Mouse (Mus musculus) spleen, postnatal 10 days (tissue): ENCODE data around the gene Slc7a11.
A peak's percentile ranks its signal among the peaks of the same experiment; 100 is the strongest.

Experiments used
- DNase-seq, 2 experiments: peaks; one replicate each; pipeline ENCODE4 v3.0.0; 2021 to 2022; ENCODE audit warnings: low spot score in 2 of 2

Slc7a11 gene

DNA sequence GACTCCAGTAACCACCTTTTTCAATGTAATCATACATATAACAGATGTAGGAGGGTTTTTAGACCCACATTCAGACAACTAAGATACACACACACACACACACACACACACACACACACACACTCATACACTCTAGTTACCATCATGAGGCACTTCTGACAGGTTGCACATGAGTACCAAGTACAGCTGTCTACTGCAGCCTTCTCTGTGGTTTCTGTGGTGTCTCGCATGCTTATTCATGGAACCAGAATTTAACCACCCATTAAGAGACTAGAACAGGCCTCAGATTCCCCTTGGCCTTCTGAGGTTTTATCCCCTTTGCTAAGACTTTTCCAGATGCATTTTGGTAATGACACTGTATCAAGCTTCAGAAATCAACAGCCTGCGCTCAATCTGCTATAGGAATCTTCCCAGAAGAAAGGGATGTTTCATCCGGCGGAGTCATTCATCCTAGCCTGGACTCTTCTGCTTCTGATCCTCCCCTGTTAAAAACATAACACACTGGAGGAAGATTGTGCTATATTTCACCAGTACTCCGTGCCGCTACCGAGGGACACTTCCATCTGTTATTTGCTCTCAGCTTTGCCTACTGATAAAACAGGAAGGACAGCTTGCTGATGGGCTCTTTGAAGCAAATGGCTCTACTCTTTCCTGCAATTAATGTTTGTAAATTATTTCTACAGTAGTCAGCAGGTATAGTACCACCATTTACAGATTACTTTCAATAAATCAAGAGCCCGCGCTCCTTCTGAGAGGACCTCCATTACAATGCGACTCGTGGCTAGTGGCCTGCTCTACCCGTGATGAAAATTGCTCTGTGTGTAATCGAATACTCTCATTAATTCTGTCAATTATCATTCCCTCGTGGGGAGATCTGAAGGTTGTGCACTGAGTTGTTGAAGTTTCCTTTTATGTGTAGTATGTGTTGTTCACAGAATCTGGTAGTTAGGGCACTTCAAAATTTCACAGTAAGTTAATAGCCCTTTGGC lies 135.8 kb downstream of the Slc7a11 start:
- no peak for DNase-seq

DNA sequence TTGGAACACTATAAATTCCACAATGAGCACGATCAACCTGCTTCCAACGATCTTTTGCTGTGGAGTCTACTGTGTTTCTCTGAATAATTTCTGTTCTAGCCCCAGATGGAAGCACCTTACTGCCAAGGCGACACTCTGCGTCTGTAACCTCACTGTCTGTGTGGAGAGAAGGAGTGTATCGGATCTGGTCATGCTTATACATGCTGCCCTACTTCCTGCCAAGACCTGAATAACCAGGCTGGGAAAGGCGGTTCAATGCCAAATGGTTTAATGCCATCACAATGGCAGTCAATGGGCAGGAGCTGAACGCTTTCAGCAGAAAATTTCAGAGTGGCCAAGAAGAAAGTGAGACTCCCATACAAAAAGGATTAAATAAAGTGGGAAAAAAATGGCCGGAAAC lies 137.1 kb downstream of the Slc7a11 start:
- no peak for DNase-seq

DNA sequence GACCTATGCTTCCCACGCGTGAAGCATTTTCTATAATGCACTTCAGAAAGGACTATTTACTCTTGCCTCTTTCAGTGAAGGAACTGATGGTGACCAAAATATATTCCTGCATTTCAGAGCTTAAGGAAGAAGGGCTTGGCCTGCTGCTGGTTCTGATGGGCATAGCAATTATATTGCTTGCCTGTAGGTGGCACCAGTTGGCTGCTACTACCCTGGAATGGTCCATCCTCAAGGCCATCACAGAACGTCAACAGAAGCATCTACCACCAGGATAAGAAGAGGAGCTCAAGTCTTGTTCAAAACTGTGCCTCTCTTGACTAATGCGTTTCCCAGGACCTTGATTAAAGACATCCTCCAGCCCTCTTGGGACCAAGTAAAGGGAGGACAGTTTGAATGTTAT lies 139.3 kb downstream of the Slc7a11 start:
- peak in 1 of 2 experiments; percentile 24 for DNase-seq

DNA sequence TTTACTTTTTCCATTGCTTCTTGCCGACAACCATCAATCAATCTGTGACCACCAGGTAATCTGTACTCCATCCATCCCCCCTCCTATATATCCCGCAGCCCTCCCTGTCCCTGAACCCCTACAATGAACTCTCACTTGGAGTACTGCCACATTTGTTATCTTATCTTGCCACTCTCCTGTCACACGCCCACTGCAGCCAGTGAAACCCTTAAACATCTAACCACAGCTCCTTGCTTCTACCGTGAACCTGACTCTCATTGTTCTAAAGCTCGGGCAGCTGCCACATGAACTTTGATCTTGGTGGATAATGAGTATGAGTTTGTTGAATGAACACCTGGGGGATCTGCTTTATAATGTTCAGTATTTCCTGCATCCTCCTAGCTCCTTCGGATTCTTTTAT lies 140.8 kb downstream of the Slc7a11 start:
- no peak for DNase-seq

DNA sequence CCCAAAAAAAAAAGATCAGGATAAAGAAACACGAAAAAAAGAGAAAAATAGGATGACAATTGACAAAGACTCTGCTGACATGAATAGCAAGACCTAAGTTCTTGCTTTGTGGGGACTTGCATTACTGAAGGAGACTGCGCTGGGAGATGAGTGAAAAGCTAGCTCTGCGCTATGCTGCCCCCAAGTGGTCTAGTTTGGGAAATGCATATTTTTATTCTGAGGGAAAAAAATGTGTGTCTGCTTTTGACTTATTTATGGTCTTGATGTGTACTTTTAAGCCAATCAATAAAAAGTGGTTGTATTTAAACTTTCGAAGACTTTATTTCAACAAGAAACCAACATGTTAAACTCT lies 142.5 kb downstream of the Slc7a11 start:
- peak in 1 of 2 experiments; percentile 35 for DNase-seq

DNA sequence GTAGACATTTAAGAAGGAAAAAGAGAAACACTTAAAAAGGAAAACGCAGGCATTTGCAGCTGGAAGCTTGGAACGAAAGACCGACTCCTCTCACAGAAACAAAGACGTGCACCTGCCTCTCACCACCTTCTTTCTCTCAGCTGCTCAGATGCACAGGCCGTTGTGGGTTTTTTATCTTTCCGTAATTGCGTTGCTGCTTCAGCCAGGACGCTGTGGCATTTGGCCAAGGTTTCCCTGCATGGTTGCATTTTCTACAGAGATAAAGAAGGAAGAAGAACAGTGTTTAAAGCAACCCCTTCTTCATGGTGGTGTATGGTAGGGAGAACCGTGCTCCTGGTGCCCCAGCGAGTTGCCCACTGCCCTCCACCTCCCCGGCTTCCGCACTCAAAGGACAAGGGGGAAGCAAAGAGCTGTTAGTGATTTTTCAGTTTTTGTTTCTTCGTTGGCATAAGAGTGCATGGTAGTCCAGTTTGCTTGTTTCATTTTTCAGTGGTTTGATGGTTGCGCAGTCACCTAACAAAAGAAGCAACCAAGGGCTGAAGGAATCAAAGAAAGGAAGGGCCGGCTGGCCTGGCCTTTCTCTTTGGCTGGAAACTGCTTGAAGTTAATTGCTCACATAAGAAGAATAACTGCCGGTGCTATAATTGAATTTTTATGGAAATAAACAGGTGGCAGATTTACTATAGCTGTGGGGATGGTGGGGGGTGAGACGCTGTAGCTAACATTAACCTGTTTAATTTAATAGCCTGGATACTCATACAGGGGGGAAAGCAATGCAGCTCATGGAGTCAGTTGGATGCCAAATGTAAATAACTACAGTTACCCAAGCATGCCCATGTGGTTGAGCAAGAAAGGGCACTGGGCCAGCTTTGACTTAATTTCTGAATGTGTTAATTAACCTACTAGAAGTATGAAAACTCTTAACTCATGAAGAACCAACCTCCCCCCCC lies 143.1 kb downstream of the Slc7a11 start:
- no peak for DNase-seq

DNA sequence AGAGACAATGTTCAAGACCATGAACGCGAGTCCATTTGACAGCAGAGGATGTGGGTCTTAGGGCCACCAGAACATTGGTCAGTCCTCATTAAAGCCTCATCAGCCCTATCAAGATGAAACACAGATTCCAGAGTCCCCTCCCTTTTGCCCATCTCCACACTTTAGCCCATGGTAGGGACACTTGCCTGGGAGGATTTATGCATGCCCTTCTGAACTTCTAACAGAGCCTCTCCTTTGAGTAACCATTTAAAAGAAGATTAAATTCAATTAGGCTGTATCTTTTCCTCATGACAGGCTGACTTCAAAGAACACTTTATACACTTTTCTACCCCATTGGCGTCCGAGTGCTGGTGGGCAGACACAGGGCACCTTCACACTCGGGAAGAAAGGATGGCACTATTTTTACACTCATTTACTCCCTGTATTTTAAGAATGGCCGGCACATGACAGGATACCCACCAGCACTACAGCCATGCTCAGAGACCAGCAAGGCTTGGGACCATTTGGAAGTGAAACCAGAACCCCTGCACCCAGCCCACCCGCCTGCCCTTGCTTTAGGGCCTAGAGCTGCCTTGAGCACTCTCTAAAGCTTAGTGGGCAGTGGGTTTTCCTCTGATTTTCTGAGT lies 144.9 kb downstream of the Slc7a11 start:
- DNase-seq = no peak

DNA sequence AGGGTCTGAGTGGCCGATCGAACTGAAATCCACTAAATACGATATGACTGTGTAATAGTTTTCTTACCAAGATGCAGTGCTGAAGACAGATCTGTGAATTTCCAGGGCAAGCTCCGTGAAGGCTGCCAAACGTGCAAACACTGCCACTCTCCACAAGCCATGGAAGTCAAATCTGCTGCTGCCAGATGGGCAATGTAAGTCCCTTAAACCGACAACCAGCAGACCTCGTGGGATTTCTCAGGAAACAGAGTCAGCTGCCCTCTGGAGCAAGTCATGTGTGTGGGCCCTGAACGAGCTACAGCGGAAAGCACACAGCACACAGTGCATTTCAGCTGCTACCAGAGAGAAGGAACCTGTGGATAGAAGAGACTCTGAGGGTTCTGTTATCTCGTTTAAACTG lies 146.5 kb downstream of the Slc7a11 start:
- no peak for DNase-seq

DNA sequence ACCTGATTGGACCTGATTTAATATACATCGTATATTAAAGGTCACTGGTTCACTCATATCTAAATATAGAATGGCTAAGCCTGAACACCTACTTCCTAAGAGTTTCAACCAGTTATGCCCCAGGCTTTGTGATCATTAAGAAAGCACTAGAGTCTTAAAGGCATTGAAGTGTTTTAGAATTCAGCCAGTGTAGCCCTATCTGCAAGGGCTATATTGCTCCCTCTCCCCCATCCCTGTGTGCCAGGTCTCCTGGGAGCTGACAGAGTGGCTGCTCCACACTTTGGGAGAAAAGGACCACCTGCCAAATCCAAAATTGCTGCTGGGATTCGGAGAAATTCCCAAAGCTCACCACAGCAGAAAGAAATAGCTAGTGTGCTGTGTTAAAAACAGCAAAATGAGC lies 168.4 kb downstream of the Slc7a11 start:
- DNase-seq = no peak

DNA sequence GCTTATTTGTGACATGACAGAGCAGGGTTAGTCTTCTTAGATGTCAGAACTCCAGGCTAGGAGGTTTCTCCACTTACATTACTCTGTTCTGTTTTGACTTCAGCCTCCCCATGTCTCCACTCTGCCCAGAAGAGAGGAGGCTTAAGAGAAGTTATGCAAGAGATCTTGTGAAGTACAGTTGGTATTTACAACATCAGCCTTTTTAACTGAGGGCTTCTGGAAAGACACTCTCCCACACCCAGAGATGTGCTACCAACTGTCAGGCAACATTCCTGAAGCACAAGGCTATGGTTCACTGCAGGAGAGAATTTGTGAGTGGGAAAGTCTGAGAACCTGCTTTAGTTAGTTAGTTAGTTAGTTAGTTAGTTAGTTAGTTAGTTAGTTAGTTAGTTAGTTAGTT lies 171.2 kb downstream of the Slc7a11 start:
- no peak for DNase-seq

DNA sequence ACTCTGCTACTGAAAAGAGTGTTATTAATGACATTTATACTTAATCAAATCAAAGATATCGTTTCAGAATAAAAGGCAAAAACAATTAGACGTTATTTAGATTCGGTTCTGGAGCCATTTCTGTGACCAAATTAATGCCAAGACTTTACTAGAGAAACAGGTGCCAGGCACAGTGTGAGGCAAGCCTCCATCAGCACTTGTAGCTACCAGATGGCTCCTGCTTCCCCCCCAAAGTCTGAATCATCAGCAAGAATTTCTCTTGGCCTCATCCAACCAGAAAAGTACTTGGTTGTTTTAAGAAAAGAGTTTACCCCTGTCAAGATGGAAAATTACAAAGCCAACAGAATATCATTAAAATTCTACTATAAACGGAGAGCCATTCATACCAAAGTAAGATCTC lies 173.7 kb downstream of the Slc7a11 start:
- DNase-seq = no peak

DNA sequence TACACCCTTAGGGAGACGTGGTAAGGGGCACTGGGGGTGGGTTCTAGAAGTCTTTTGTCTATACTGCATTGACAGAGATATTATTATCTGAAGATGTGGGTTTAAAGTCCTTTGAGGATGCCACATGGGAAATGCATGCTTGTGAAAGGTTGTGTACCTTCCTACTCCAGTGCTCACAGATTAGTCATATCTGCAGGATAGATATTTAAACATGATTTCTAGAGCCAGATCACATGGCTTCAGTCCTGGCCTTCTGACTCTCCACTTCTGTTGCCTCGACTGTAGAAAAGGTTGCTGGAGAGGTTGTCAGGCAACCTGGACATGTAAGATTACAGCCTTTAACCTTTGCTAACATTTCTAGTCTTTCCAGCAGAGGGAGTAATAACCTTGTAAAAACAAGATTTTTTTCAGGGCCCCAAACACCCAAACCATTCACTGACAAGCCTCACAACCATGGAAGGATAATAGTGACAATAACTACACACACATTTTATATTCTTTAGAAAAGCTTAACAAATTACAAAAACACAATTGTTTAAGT lies 180.8 kb downstream of the Slc7a11 start:
- DNase-seq = no peak

DNA sequence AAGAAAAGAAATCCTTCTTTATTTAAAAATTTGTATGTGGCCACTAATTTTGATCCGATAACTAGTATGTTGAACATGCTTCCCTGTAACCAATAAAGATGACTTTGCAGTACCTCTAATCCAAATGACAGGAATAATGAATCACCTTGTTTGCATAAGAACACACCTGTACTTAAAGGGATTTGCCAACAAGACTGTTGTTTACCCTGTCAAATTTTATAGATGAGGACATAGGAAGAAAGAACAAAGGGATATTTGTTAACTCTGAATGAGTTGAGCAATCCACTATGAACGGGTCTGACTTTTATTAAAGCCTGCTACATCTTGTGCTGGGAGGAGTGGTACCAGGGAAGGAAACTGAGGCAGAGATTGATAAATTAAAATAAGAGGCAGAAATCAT lies 181.3 kb downstream of the Slc7a11 start:
- DNase-seq = no peak

DNA sequence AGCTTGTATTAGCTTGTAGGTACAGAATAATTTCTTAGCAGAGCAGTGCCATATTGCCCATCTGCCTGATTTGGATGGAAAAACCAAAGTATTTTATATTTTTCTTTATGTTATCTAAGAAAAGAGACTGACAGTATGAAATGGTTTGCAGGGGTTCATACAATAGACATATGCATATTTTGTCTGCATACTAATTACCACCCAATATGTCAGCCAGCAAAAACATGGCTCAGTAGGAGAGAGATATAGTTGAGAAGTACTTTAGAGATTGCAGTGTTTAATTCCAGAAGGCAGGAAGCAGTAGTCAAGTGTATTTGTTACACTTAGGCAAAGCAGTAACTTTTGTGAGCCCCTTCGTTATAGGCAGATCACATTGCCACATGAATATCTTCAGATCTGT lies 182.7 kb downstream of the Slc7a11 start:
- no peak for DNase-seq

DNA sequence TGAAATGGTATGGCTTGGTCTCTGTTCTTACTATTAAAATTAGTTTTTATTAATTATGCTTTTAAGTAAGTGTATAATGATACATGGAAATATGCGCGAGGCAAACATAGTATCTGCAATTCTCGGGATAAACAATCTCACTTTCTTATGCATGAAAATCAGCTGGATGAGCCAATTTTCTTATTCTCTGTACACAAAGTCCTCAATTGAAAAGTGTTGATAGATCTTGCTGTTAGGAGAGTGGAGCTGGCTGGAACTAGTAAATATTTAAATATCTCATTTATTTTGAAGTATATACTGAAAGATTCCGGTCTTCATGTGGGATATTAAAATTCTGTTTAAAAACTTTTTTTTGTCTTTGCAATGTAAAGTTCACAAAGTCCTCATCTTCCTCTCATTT lies 184.6 kb downstream of the Slc7a11 start:
- no peak for DNase-seq

DNA sequence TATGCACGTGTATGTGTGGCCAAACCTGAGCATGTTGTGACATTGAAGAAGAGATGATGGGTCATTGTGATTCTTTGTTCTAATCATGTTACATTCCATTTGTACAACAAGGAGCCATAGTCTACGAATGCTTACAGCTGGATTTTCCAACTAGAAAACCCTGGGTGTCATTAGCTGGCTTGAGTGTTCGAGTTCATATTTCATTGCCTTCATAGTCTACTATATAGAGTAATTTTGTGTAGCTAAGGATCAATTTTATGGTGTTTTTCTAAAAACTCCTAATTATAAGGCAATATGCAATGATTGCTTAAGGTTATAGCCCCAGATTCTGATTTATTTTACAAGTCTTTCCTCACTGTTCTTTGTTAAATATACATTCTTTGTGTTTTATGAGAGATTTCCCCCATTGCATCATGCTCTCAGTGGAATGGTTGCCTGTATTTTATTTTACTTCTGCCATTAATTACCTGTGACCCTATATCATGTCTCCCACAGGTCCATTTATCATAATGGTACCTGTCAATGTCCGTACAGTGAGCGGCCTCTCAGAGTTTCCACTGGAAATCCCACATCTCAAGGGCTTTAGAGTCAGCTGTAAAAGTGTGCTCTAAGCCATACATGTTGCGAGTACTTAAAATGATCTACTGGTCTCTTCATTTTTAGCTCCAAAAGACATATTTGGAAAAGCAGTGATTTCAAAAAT lies 193.7 kb downstream of the Slc7a11 start:
- no peak for DNase-seq

DNA sequence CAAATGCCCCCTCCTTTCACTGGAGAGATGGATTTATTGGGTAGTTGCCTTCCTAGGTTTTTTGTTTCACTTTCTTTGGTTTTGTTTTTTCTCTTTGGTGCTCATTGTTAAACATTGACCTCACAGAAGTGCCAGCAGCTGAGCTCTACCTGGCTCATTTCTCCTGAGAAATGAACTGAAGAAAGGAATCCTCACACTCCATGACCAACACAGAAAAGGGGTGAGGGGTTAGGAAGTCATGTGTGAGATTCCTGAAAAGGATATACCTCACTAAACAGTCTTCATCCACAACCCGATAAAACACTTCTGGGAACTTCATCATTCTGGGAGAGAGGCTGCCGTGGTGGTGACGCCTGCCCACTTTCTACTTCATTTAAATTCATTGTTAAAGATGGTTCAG lies 207.4 kb downstream of the Slc7a11 start:
- no peak for DNase-seq

DNA sequence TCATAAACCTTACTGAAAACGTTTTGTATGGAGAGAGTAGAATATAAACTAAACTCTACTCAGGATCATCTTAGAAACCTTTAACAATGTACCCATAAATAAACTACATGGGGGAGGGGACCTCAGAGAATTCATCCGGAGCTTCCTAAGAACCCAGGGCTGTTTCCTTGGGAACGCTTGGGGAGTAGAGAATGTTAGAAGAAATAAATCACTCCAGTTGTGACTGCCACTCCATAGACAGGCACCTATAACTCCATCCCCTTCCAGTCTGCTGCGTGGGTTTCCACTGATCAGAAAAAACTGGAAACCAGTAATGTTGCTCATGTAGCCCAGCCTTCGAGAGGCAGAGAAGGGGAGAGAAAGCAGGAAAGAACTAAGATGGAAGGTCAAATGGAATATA lies 210.3 kb downstream of the Slc7a11 start:
- DNase-seq = no peak

DNA sequence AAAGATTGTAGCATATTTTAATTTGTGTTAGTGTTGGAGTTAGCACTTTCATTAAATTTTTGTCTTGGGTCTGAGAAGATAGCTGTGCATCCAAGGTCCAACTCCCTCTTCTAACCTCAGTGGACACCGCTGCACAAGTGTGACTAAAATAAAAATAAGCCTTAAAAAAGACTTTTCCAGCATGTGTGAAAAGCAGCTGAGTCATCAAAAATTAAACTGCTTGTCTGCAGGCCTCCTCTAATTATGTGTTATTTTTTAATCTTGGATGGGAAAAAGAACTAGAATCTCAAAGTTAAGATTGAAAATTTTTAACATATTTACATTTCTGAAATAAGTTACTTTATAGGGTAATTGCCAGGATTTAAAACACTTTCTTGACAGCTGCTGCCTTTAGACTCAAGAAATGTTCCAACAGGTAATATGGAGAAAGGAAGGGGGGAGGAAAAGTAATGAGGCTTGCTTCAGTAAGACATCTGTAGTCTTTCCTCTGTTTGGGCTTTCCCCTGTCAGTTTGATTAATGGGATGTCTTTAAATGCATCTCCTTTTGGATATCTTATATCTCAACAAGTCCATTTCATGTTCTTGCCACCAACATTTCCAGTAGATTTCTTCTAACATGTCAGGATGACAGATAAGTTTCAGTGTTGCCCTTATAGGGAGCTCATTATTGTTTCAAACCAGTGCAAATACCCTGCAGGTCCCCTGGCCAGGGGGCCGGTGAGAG lies 218.9 kb downstream of the Slc7a11 start:
- no peak for DNase-seq

DNA sequence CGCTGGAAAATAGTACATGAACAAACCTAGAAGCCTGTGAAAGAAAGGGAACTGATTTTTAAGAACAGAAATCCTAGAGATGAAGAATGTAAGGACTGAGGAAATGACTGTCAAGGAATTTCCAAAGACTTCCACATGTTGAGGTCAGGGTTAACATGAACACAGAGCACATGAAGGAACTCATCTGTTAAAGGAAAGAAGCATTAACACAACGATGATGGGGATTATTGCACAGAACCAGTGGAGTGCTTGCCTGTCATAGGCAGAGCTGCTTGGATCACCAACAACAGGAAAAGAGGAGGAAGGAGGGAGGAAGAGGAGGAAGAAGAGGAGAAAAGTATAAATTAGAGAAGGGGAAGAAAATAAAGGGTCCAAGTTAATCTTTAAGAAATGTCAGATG lies 223.0 kb downstream of the Slc7a11 start:
- no peak for DNase-seq

DNA sequence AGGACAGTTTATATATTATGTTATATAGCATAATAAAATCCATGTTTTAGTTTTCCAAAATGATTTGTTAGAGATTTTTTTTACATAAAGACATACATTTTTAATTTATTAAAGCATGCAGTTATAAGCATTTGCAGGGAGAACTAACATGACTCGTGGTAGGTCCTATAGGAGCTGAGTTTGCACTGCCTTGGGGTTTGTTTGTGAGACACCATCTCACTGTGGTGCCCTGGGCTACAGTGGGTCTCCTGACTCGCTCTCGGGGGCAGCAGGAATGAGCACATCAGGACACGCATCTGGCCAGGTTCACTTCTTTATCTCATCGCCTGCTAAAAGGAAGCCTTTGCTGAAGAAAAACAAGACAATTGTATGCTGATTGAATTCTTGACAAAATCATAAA lies 257.0 kb downstream of the Slc7a11 start:
- DNase-seq = no peak
